8 mouse cellular contexts compared by ENCODE assay signal in the genomic region with DNA sequence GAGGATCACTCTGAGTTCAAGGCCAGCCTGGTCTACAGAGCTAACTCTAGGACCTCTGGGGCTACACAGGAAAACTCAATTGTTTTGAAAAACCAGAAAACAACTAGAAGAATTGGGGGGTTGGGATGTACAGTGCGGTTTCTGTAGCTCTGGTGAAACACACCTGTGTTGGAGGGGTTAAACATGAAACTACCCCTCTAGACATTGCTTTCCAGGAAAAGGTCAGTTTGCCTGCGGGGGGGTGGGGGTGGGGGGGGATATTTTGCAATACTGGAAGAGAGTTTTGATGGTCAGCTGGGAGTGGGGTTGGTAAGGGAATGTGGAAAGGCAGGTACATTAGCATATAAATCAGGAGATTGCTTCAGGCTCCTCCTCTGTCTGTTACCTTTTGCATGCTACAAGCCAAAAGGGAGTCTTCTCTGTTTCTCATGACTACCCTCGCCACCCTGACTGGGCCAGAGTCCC. TPM values are rescaled to one million over a fixed set of nuclear protein-coding genes. Genes with fewer than 3 reads are reported as not detected.
A peak's percentile ranks its signal among the peaks of the same experiment; 100 is the strongest.
DNase-seq lines count a peak whose midpoint lies in the region; ATAC-seq and TF ChIP-seq lines count a peak whose summit lies in the region.

No protein-coding gene starts in this region.

- no peak for TF ChIP-seq POLR2A in cerebellum, adult 2 months (IDR thresholded peaks at IDR 0.05; ENCODE audit: borderline replicate concordance, insufficient read depth, low read length)

- peak overlapping the region; percentile 71; the same call in 1 of the 2 replicates for H3K27ac ChIP-seq in cerebellum, adult 2 months (ENCODE audit: insufficient read depth, low read length)
- H3K27ac ChIP-seq in limb, embryonic 13.5 days: peak overlapping the region; percentile 87
- H3K27ac ChIP-seq in stomach, embryonic 14.5 days (ENCODE audit: low read length): peak overlapping the region; percentile 66

- WGBS in cerebellum, adult 2 months: 50% methylated on average over 3 of the region's 3 CpGs
- 56% methylated on average over 3 of the region's 3 CpGs for WGBS in limb, embryonic 13.5 days
- 53% methylated on average over 3 of the region's 3 CpGs for WGBS in stomach, embryonic 14.5 days

- H3K9ac ChIP-seq in limb, embryonic 13.5 days: peak overlapping the region; percentile 54; the same call in 1 of the 2 replicates
- H3K9ac ChIP-seq in stomach, embryonic 14.5 days (replicated peaks; ENCODE audit: low read depth, low read length): no peak overlapping the region

- no peak overlapping the region for H3K4me3 ChIP-seq in cerebellum, adult 2 months (replicated peaks; ENCODE audit: insufficient read depth, low read depth, low read length)
- H3K4me3 ChIP-seq in megakaryocyte, embryonic 14.5 days (replicated peaks): peak overlapping the region; percentile 86
- peak overlapping the region; percentile 35 for H3K4me3 ChIP-seq in limb, embryonic 13.5 days
- peak overlapping the region; percentile 22; the same call in 1 of the 2 replicates for H3K4me3 ChIP-seq in stomach, embryonic 14.5 days (ENCODE audit: low read depth, low read length)

- H3K36me3 ChIP-seq in megakaryocyte, embryonic 14.5 days (replicated peaks; ENCODE audit: low read length): peaks cover 7% of the 10 kb centered on the region
- H3K36me3 ChIP-seq in limb, embryonic 13.5 days: no peaks in the 10 kb centered on the region; the same call in 1 of the 2 replicates
- H3K36me3 ChIP-seq in stomach, embryonic 14.5 days (ENCODE audit: control insufficient read depth, insufficient read depth, low read length): no peaks in the 10 kb centered on the region

- peak in 1 of 2 experiments; percentile 29 for DNase-seq in cerebellum, adult 2 months
- DNase-seq in cerebellum, adult 8-10 months: no peak
- no peak for DNase-seq in frontal cortex, postnatal 10 days (ENCODE audit: low spot score in 2 of 2)
- no peak for DNase-seq in T-cell, adult 2 months (ENCODE audit: low spot score)

- peak overlapping the region; percentile 64 for H3K4me2 ChIP-seq in limb, embryonic 13.5 days (replicated peaks)
- H3K4me2 ChIP-seq in stomach, embryonic 14.5 days (replicated peaks; ENCODE audit: low read depth, low read length): peak overlapping the region; percentile 55; the same call in 1 of the 2 replicates

- no peak for TF ChIP-seq CTCF in cerebellum, adult 2 months (IDR thresholded peaks at IDR 0.05; ENCODE audit: borderline replicate concordance, insufficient read depth, low read depth, low read length)

- H3K9me3 ChIP-seq in megakaryocyte, embryonic 14.5 days: no peaks in the 10 kb centered on the region
- H3K9me3 ChIP-seq in limb, embryonic 13.5 days: no peaks in the 10 kb centered on the region
- H3K9me3 ChIP-seq in stomach, embryonic 14.5 days (ENCODE audit: control insufficient read depth, low read depth, low read length): no peaks in the 10 kb centered on the region

- H3K27me3 ChIP-seq in cerebellum, adult 2 months (ENCODE audit: control insufficient read depth, insufficient read depth, low read length): no peaks in the 10 kb centered on the region
- no peaks in the 10 kb centered on the region for H3K27me3 ChIP-seq in megakaryocyte, embryonic 14.5 days (replicated peaks)
- H3K27me3 ChIP-seq in limb, embryonic 13.5 days: no peaks in the 10 kb centered on the region
- no peaks in the 10 kb centered on the region for H3K27me3 ChIP-seq in stomach, embryonic 14.5 days (ENCODE audit: control insufficient read depth, insufficient read depth, low read length)

- ATAC-seq in megakaryocyte, adult 5-6 weeks (ENCODE audit: poor library complexity, severe bottlenecking): no peak
- no peak for ATAC-seq in limb, embryonic 13.5 days (ENCODE audit: low FRiP score, low read depth)
- ATAC-seq in stomach, embryonic 14.5 days (ENCODE audit: insufficient number of reproducible peaks, insufficient read depth, low FRiP score, low read depth): no peak

- H3K4me1 ChIP-seq in cerebellum, adult 2 months (ENCODE audit: control insufficient read depth, insufficient read depth, low read length): peaks cover 21% of the 10 kb centered on the region; the same call in 1 of the 2 replicates
- H3K4me1 ChIP-seq in megakaryocyte, embryonic 14.5 days: peaks cover 64% of the 10 kb centered on the region
- peaks cover 36% of the 10 kb centered on the region for H3K4me1 ChIP-seq in limb, embryonic 13.5 days
- H3K4me1 ChIP-seq in stomach, embryonic 14.5 days (ENCODE audit: control insufficient read depth, insufficient read depth, low read length): peaks cover 20% of the 10 kb centered on the region

RNA-seq across cellular contexts. Expression of a gene that starts 1.7 kb away (rescaled TPM):
- 184 and 188 TPM in 2 replicates for polyA plus RNA-seq in cerebellum, adult 2 months (2012; rRNA removed)
- 50.3 and 65.2 TPM in 2 replicates for polyA plus RNA-seq in megakaryocyte, embryonic 14.5 days (2012; ENCODE audit: insufficient read depth, low replicate concordance)
- total RNA-seq in megakaryocyte, adult 5-6 weeks (2015): 3.7 and 4.4 TPM in 2 replicates
- 4.7 and 5.1 TPM in 2 replicates for total RNA-seq in megakaryocyte, adult 5-6 weeks (2017)
- polyA plus RNA-seq in limb, embryonic 13.5 days (2015; fragmentation: Nextera tagmentation; extraction: Ambion mirVana): 30.8 and 32.2 TPM in 2 replicates
- polyA plus RNA-seq in stomach, embryonic 14.5 days (2014; fragmentation: Nextera tagmentation; extraction: Ambion mirVana): 30.8 and 32.8 TPM in 2 replicates

RNA-seq across cellular contexts. Expression of a gene that starts 6.8 kb away (rescaled TPM):
- polyA plus RNA-seq in cerebellum, adult 2 months (2012; rRNA removed): 2.0 and 2.4 TPM in 2 replicates
- not detected in 2 replicates for polyA plus RNA-seq in megakaryocyte, embryonic 14.5 days (2012; ENCODE audit: insufficient read depth, low replicate concordance)
- not detected in 2 replicates for total RNA-seq in megakaryocyte, adult 5-6 weeks (2015)
- total RNA-seq in megakaryocyte, adult 5-6 weeks (2017): not detected in 2 replicates
- 0.78 and 1.4 TPM in 2 replicates for polyA plus RNA-seq in limb, embryonic 13.5 days (2015; fragmentation: Nextera tagmentation; extraction: Ambion mirVana)
- polyA plus RNA-seq in stomach, embryonic 14.5 days (2014; fragmentation: Nextera tagmentation; extraction: Ambion mirVana): 0.62 and 2.0 TPM in 2 replicates

RNA-seq across cellular contexts. Expression of a gene that starts 20.0 kb away (rescaled TPM):
- polyA plus RNA-seq in cerebellum, adult 2 months (2012; rRNA removed): 0.03 and 0.10 TPM in 2 replicates
- not detected in 2 replicates for polyA plus RNA-seq in megakaryocyte, embryonic 14.5 days (2012; ENCODE audit: insufficient read depth, low replicate concordance)
- not detected in 2 replicates for total RNA-seq in megakaryocyte, adult 5-6 weeks (2015)
- not detected in 2 replicates for total RNA-seq in megakaryocyte, adult 5-6 weeks (2017)
- not detected in 2 replicates for polyA plus RNA-seq in limb, embryonic 13.5 days (2015; fragmentation: Nextera tagmentation; extraction: Ambion mirVana)
- not detected in 2 replicates for polyA plus RNA-seq in stomach, embryonic 14.5 days (2014; fragmentation: Nextera tagmentation; extraction: Ambion mirVana)

RNA-seq across cellular contexts. Expression of a gene that starts 37.8 kb away (rescaled TPM):
- polyA plus RNA-seq in cerebellum, adult 2 months (2012; rRNA removed): 44.1 and 48.0 TPM in 2 replicates
- polyA plus RNA-seq in megakaryocyte, embryonic 14.5 days (2012; ENCODE audit: insufficient read depth, low replicate concordance): 12.9 and 14.5 TPM in 2 replicates
- total RNA-seq in megakaryocyte, adult 5-6 weeks (2015): 1.7 and 2.6 TPM in 2 replicates
- 2.2 and 5.1 TPM in 2 replicates for total RNA-seq in megakaryocyte, adult 5-6 weeks (2017)
- polyA plus RNA-seq in limb, embryonic 13.5 days (2015; fragmentation: Nextera tagmentation; extraction: Ambion mirVana): 189 and 203 TPM in 2 replicates
- polyA plus RNA-seq in stomach, embryonic 14.5 days (2014; fragmentation: Nextera tagmentation; extraction: Ambion mirVana): 116 and 118 TPM in 2 replicates
